9 mouse cellular contexts compared by ENCODE assay signal in the genomic region with DNA sequence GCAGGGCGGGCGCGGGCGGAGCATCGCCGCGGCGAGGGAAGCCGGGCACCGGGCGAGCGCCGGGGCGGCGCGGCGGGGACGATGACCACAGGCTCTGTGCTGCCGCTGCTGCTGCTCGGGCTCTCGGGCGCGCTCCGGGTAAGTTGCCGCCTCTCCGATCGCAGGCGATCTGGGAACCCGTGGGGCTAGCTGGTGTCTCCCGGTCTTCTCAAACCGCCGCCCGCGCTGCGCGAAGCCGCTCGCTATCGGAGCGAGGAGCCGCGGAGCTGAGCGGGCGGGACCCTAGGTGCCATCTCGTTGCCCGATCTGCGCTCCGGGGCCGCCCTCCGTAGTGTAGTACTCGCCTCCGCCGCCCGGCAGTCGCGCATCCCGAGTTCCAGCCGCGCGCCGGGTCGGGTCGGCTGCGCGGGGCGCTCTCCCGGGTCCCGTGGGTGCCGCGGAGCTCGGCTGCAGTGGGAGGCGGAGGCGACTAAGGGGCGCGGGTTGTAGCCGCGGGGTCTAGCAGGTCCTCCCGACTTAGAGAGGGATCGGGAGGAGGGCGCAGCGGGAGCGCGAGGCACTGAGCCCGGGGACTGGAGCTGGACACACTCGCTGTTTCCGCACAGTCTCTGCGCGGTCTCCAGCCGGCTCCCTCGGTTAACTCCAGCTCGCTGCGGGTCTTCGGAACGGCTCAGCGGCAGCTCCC. TPM values are rescaled to one million over a fixed set of nuclear protein-coding genes. Genes with fewer than 3 reads are reported as not detected.
A peak's percentile ranks its signal among the peaks of the same experiment; 100 is the strongest.
DNase-seq lines count a peak whose midpoint lies in the region; ATAC-seq and TF ChIP-seq lines count a peak whose summit lies in the region.
"Had no signal": no experiment of that assay in that cellular context is flagged by ENCODE, and none has a peak within 500 bp of the region (broad histone marks: within the 10 kb centered on the region; RNA-seq: fewer than 3 reads in every experiment).

No protein-coding gene starts in this region.

- DNase-seq in gastrocnemius, adult 18-20 months (ENCODE audit: low spot score) = peak; percentile 5
- no peak for DNase-seq in gastrocnemius, postnatal 25 days
- peak; percentile 71 for DNase-seq in brain, embryonic 14.5 days (ENCODE audit: low read depth)
- DNase-seq in forelimb bud, embryonic 11.5 days (ENCODE audit: low read depth, low spot score) = peak; percentile 31
- peak; percentile 77 for DNase-seq in hindbrain, postnatal 0 days (ENCODE audit: low spot score)
- no peak for DNase-seq in liver, adult 2 months (ENCODE audit: extremely low read depth, low read depth, low spot score)
- DNase-seq in midbrain, postnatal 0 days (ENCODE audit: low spot score) = peak; percentile 60
- peak; percentile 4 to 14 for DNase-seq in urinary bladder, postnatal 36 days (ENCODE audit: low spot score in 2 of 2)

- TF ChIP-seq CTCF in brain, embryonic 14.5 days (IDR thresholded peaks at IDR 0.05; ENCODE audit: borderline replicate concordance, extremely low read depth, insufficient read depth, insufficient read length) = no peak; the same call in 1 of the 2 replicates
- no peak; the same call in 1 of the 2 replicates for TF ChIP-seq CTCF in hindbrain, postnatal 0 days (IDR thresholded peaks at IDR 0.05; ENCODE audit: low read depth)
- no peak for TF ChIP-seq CTCF in liver, adult 2 months (IDR thresholded peaks at IDR 0.05; ENCODE audit: low read depth, low read length)
- TF ChIP-seq CTCF in midbrain, postnatal 0 days (IDR thresholded peaks at IDR 0.05) = peak; percentile 14; the same call in 1 of the 2 replicates

- H3K4me3 ChIP-seq in hindbrain, postnatal 0 days (ENCODE audit: low read length) = peak overlapping the region; percentile 61
- peak overlapping the region; percentile 46 for H3K4me3 ChIP-seq in liver, adult 2 months (ENCODE audit: insufficient read depth, low read depth, low read length)
- H3K4me3 ChIP-seq in midbrain, postnatal 0 days (ENCODE audit: low read depth, low read length) = peak overlapping the region; percentile 55

- peak overlapping the region; percentile 81 for H3K4me2 ChIP-seq in hindbrain, postnatal 0 days (ENCODE audit: low read depth, low read length)
- H3K4me2 ChIP-seq in midbrain, postnatal 0 days (ENCODE audit: low read depth, low read length, poor library complexity, severe bottlenecking) = peak overlapping the region; percentile 88

- H3K9ac ChIP-seq in hindbrain, postnatal 0 days (replicated peaks; ENCODE audit: low read length) = peak overlapping the region; percentile 62
- H3K9ac ChIP-seq in liver, adult 2 months (ENCODE audit: low read depth, low read length) = peak overlapping the region; percentile 57
- peak overlapping the region; percentile 71 for H3K9ac ChIP-seq in midbrain, postnatal 0 days (replicated peaks; ENCODE audit: low read length, poor library complexity, severe bottlenecking)

- no peaks in the 10 kb centered on the region for H3K79me2 ChIP-seq in liver, adult 2 months (ENCODE audit: control insufficient read depth, insufficient read depth, low read length)

- no peaks in the 10 kb centered on the region for H3K27me3 ChIP-seq in hindbrain, postnatal 0 days (ENCODE audit: insufficient read depth, low read length)
- H3K27me3 ChIP-seq in liver, adult 2 months (ENCODE audit: control insufficient read depth, insufficient read depth, low read length) = peaks cover 8% of the 10 kb centered on the region; the same call in 1 of the 2 replicates
- H3K27me3 ChIP-seq in midbrain, postnatal 0 days (ENCODE audit: insufficient read depth, low read length) = peaks cover 6% of the 10 kb centered on the region; the same call in 1 of the 2 replicates

- no peak for TF ChIP-seq POLR2A in brain, embryonic 14.5 days (IDR thresholded peaks at IDR 0.05; ENCODE audit: borderline replicate concordance, extremely low read depth, insufficient read depth, insufficient read length, poor library complexity, severe bottlenecking)
- no peak for TF ChIP-seq POLR2A in liver, adult 2 months (IDR thresholded peaks at IDR 0.05; ENCODE audit: extremely low read depth, insufficient read depth, low read length)

- WGBS in hindbrain, postnatal 0 days = under 1% methylated on average over 84 of the region's 95 CpGs
- under 1% methylated on average over 94 of the region's 95 CpGs for WGBS in liver, adult 2 months
- WGBS in midbrain, postnatal 0 days = under 1% methylated on average over 57 of the region's 95 CpGs

- peak; percentile 77 for ATAC-seq in hindbrain, postnatal 0 days
- ATAC-seq in midbrain, postnatal 0 days (ENCODE audit: low FRiP score) = peak; percentile 75

- H3K4me1 ChIP-seq in hindbrain, postnatal 0 days (ENCODE audit: insufficient read depth, low read length) = peaks cover 14% of the 10 kb centered on the region
- H3K4me1 ChIP-seq in liver, adult 2 months (ENCODE audit: control insufficient read depth, insufficient read depth, low read length) = no peaks in the 10 kb centered on the region
- H3K4me1 ChIP-seq in midbrain, postnatal 0 days (ENCODE audit: insufficient read depth, low read length) = peaks cover 10% of the 10 kb centered on the region; the same call in 1 of the 2 replicates

- peak overlapping the region; percentile 83 for H3K27ac ChIP-seq in hindbrain, postnatal 0 days
- H3K27ac ChIP-seq in liver, adult 2 months (replicated peaks; ENCODE audit: insufficient read depth, low read depth, low read length) = no peak overlapping the region
- H3K27ac ChIP-seq in midbrain, postnatal 0 days (ENCODE audit: low read depth, low read length) = peak overlapping the region; percentile 80

- H3K9me3 ChIP-seq in hindbrain, postnatal 0 days (ENCODE audit: low read length) = no peaks in the 10 kb centered on the region
- H3K9me3 ChIP-seq in midbrain, postnatal 0 days (ENCODE audit: low read length) = no peaks in the 10 kb centered on the region

- H3K36me3 ChIP-seq in hindbrain, postnatal 0 days (ENCODE audit: insufficient read depth, low read length) = 0 out of 2 replicates have a peak, but pooled peaks cover 3% of the 10 kb centered on the region
- H3K36me3 ChIP-seq in liver, adult 2 months (ENCODE audit: control insufficient read depth, insufficient read depth, low read length) = no peaks in the 10 kb centered on the region
- H3K36me3 ChIP-seq in midbrain, postnatal 0 days (ENCODE audit: insufficient read depth, low read length) = no peaks in the 10 kb centered on the region

RNA-seq across cellular contexts. Expression of a gene that starts 0.5 kb away (rescaled TPM):
- 10 to 100 TPM; 11.5 to 16.7 TPM for total RNA-seq in gastrocnemius, adult 18-20 months (2021)
- total RNA-seq in gastrocnemius, postnatal 25 days (2021) = 1 to 10 TPM; 6.7 to 9.6 TPM
- polyA plus RNA-seq in brain, embryonic 14.5 days (2012; rRNA removed) = 32.0 and 48.4 TPM in 2 replicates
- total RNA-seq in hindbrain, postnatal 0 days (2014; rRNA removed) = 66.8 and 74.6 TPM in 2 replicates
- polyA plus RNA-seq in hindbrain, postnatal 0 days (2015; fragmentation: Nextera tagmentation; extraction: Ambion mirVana) = 33.9 and 42.1 TPM in 2 replicates
- 0.27 and 0.37 TPM in 2 replicates for total RNA-seq in liver, adult 2 months (2014; rRNA removed)
- 0.18 and 0.35 TPM in 2 replicates for polyA plus RNA-seq in liver, adult 2 months (2012; rRNA removed)
- total RNA-seq in midbrain, postnatal 0 days (2014; rRNA removed) = 86.6 and 93.6 TPM in 2 replicates
- 63.8 and 64.9 TPM in 2 replicates for polyA plus RNA-seq in midbrain, postnatal 0 days (2015; fragmentation: Nextera tagmentation; extraction: Ambion mirVana)
- total RNA-seq: hematopoietic stem cell, adult 5-6 weeks had no signal

Comparison
In these comparisons a context has a peak if more than half of its experiments do, and no peak if none do; other contexts are left out.
1. DNase-seq: peak in gastrocnemius, adult 18-20 months (single experiment), brain, embryonic 14.5 days (single experiment), forelimb bud, embryonic 11.5 days (single experiment), hindbrain, postnatal 0 days (single experiment), midbrain, postnatal 0 days (single experiment) and urinary bladder, postnatal 36 days (2 of 2); none in gastrocnemius, postnatal 25 days (single experiment) and liver, adult 2 months (single experiment).
2. Peak in every context shown above with its lines, with median percentiles within 50 percentile points of each other: H3K4me3 ChIP-seq and H3K9ac ChIP-seq.